Mouse (Mus musculus) heart, adult 2 months (tissue): ENCODE data around the gene Slc38a4.

Experiments used
- CTCF ChIP-seq: fragments of 200-600 bp; IDR thresholded peaks from 2 replicates; pipeline ENCODE4 v1.8.1; 2022; ENCODE audit warnings: antibody characterized with exemption, mild to moderate bottlenecking, moderate library complexity
- POLR2A ChIP-seq: fragments of 200-500 bp; IDR thresholded peaks from 2 replicates; pipeline ENCODE4 v1.6.1; 2011; ENCODE audit warnings: mild to moderate bottlenecking, low read depth, low read length, control low read depth; ENCODE audit not compliant: insufficient read depth

GRCm38 (mm10) chr15:97015036-97015596 is 40.6 kb downstream of the Slc38a4 start:
- TF ChIP-seq CTCF (no peak), POLR2A (no peak)
